Mouse (Mus musculus): ENCODE results near the gene Vwce.

Gene Vwce

GRCm38 (mm10) chr19:10634106-10634871 lies at the start of gene Vwce:
TSS of gene Vwce (plus strand) at chr19:10634213.
- H3K27me3 ChIP-seq (ENCODE audit: control insufficient read depth, insufficient read depth, low read length, poor library complexity, severe bottlenecking): no peaks in the 10 kb centered on the region
- peak; percentile 15 for DNase-seq (ENCODE audit: low read depth, low spot score)
- H3K36me3 ChIP-seq (ENCODE audit: control insufficient read depth, insufficient read depth, low read length, poor library complexity, severe bottlenecking): no peaks in the 10 kb centered on the region

- peak; percentile 78 for DNase-seq (ENCODE audit: low read depth, low spot score)
- Histone ChIP-seq H3K27me3 (ENCODE audit: control insufficient read depth, insufficient read depth, low read length, poor library complexity, severe bottlenecking) (no peaks in the 10 kb centered on the region), H3K36me3 (ENCODE audit: control insufficient read depth, insufficient read depth, low read length, poor library complexity, severe bottlenecking) (peaks cover 43% of the 10 kb centered on the region)
Measured at GRCm38 (mm10) chr19:10585112-10585511, 48.9 kb upstream of the Vwce start.

- Histone ChIP-seq H3K36me3 (ENCODE audit: control insufficient read depth, insufficient read depth, low read length, poor library complexity, severe bottlenecking) (peaks cover 49% of the 10 kb centered on the region), H3K27me3 (ENCODE audit: control insufficient read depth, insufficient read depth, low read length, poor library complexity, severe bottlenecking) (no peaks in the 10 kb centered on the region)
- no peak for DNase-seq (ENCODE audit: low read depth, low spot score)
Measured at GRCm38 (mm10) chr19:10587231-10587630, 46.8 kb upstream of the Vwce start.

- Histone ChIP-seq H3K36me3 (ENCODE audit: control insufficient read depth, insufficient read depth, low read length, poor library complexity, severe bottlenecking) (peaks cover 48% of the 10 kb centered on the region), H3K27me3 (ENCODE audit: control insufficient read depth, insufficient read depth, low read length, poor library complexity, severe bottlenecking) (no peaks in the 10 kb centered on the region)
- DNase-seq (ENCODE audit: low read depth, low spot score): no peak
Measured at GRCm38 (mm10) chr19:10589127-10589857, 44.7 kb upstream of the Vwce start.

GRCm38 (mm10) chr19:10590301-10590700 lies 43.7 kb upstream of the Vwce start:
- peaks cover 50% of the 10 kb centered on the region for H3K36me3 ChIP-seq (ENCODE audit: control insufficient read depth, insufficient read depth, low read length, poor library complexity, severe bottlenecking)
- no peak for DNase-seq (ENCODE audit: low read depth, low spot score)
- no peaks in the 10 kb centered on the region for H3K27me3 ChIP-seq (ENCODE audit: control insufficient read depth, insufficient read depth, low read length, poor library complexity, severe bottlenecking)

DNA sequence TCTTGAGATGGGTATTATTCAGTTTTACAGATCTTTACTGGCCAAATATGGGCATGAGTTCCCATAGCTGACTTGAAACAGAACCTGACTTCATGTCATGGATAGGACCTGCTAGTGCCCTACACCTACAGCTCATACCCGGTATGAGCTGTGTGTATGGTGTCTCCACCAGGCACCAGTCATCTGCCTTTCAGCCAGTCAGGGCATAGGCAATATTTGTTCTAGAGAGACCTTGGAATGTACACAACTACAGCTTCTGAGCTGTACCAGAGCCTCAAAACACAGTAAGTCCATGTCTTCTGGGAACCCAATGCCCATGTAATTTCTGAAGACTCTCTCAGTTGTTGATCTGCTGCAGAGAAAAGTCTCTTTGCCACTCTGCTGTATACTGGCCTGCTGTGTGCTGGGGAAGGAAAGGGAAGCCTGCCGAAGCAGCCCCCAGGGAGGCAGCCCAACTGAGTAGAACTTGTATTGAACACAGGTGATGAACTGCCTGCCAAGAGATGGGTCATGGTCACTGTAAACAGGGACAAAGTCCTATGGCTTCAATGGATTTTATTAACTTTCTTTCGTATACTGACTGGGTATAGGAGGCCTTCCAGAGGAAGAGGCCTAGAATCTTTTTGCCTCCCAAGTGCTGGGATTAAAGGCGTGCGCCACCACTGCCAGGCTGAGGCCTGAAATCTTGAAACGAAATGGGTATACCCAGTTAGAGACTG lies 42.2 kb upstream of the Vwce start:
- no peak for DNase-seq (ENCODE audit: low read depth, low spot score)
- H3K36me3 ChIP-seq (ENCODE audit: control insufficient read depth, insufficient read depth, low read length, poor library complexity, severe bottlenecking): peaks cover 45% of the 10 kb centered on the region
- H3K27me3 ChIP-seq (ENCODE audit: control insufficient read depth, insufficient read depth, low read length, poor library complexity, severe bottlenecking): no peaks in the 10 kb centered on the region

- peak; percentile 63 for DNase-seq (ENCODE audit: low read depth, low spot score)
- H3K36me3 ChIP-seq (ENCODE audit: control insufficient read depth, insufficient read depth, low read length, poor library complexity, severe bottlenecking): peaks cover 9% of the 10 kb centered on the region
- no peaks in the 10 kb centered on the region for H3K27me3 ChIP-seq (ENCODE audit: control insufficient read depth, insufficient read depth, low read length, poor library complexity, severe bottlenecking)
Measured at GRCm38 (mm10) chr19:10598188-10598587, 35.8 kb upstream of the Vwce start.

GRCm38 (mm10) chr19:10599648-10600047 lies 34.4 kb upstream of the Vwce start:
- H3K27me3 ChIP-seq (ENCODE audit: control insufficient read depth, insufficient read depth, low read length, poor library complexity, severe bottlenecking): no peaks in the 10 kb centered on the region
- peaks cover 7% of the 10 kb centered on the region for H3K36me3 ChIP-seq (ENCODE audit: control insufficient read depth, insufficient read depth, low read length, poor library complexity, severe bottlenecking)
- no peak for DNase-seq (ENCODE audit: low read depth, low spot score)

GRCm38 (mm10) chr19:10602247-10602769 lies 31.7 kb upstream of the Vwce start:
- H3K36me3 ChIP-seq (ENCODE audit: control insufficient read depth, insufficient read depth, low read length, poor library complexity, severe bottlenecking): peaks cover 2% of the 10 kb centered on the region; the same call in 1 of the 2 replicates
- no peaks in the 10 kb centered on the region for H3K27me3 ChIP-seq (ENCODE audit: control insufficient read depth, insufficient read depth, low read length, poor library complexity, severe bottlenecking)
- no peak for DNase-seq (ENCODE audit: low read depth, low spot score)

GRCm38 (mm10) chr19:10602787-10603186 lies 31.2 kb upstream of the Vwce start:
- Histone ChIP-seq H3K27me3 (ENCODE audit: control insufficient read depth, insufficient read depth, low read length, poor library complexity, severe bottlenecking) (no peaks in the 10 kb centered on the region), H3K36me3 (ENCODE audit: control insufficient read depth, insufficient read depth, low read length, poor library complexity, severe bottlenecking) (peaks cover 2% of the 10 kb centered on the region; the same call in 1 of the 2 replicates)
- DNase-seq (ENCODE audit: low read depth, low spot score): peak; percentile 92

- Histone ChIP-seq H3K27me3 (ENCODE audit: control insufficient read depth, insufficient read depth, low read length, poor library complexity, severe bottlenecking) (no peaks in the 10 kb centered on the region), H3K36me3 (ENCODE audit: control insufficient read depth, insufficient read depth, low read length, poor library complexity, severe bottlenecking) (peaks cover 7% of the 10 kb centered on the region)
- DNase-seq (ENCODE audit: low read depth, low spot score): no peak
Measured at GRCm38 (mm10) chr19:10603660-10604523, 30.1 kb upstream of the Vwce start.

DNA sequence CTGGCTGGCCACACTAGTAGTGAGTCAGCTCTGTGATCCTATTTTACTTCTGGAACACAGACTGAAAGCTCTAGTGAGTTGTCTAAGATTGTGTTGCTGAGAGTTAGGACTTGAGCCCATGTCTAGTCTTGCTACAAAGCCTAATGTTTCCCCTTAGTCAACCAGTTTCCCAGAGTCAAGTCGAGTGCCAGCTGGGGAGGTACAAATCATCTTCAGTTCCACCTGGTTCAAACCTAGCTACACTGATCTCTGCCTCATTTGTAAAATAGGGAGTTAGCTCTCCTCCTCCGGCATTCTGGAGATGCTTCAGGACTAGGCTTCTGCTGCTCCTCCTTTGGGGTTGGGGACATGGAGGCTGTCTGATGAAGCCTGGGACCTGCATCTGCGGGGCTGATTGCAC lies 29.5 kb upstream of the Vwce start:
- Histone ChIP-seq H3K36me3 (ENCODE audit: control insufficient read depth, insufficient read depth, low read length, poor library complexity, severe bottlenecking) (peaks cover 10% of the 10 kb centered on the region), H3K27me3 (ENCODE audit: control insufficient read depth, insufficient read depth, low read length, poor library complexity, severe bottlenecking) (no peaks in the 10 kb centered on the region)
- DNase-seq (ENCODE audit: low read depth, low spot score): no peak

- Histone ChIP-seq H3K36me3 (ENCODE audit: control insufficient read depth, insufficient read depth, low read length, poor library complexity, severe bottlenecking) (peaks cover 15% of the 10 kb centered on the region), H3K27me3 (ENCODE audit: control insufficient read depth, insufficient read depth, low read length, poor library complexity, severe bottlenecking) (no peaks in the 10 kb centered on the region)
- peak; percentile 98 for DNase-seq (ENCODE audit: low read depth, low spot score)
Measured at GRCm38 (mm10) chr19:10605293-10605900, 28.6 kb upstream of the Vwce start, which contains the start of the genes Ddb1 and Tkfc. TSS of gene Ddb1 (plus strand) at chr19:10605327. TSS of gene Tkfc (minus strand) at chr19:10605654.
